In genomic region chr2:103492526-103492925, GRCm38 (mm10) we compare ENCODE assay signal across 27 mouse cellular contexts. TPM values are rescaled to one million over a fixed set of nuclear protein-coding genes. Genes with fewer than 3 reads are reported as not detected.
DNase-seq lines count a peak whose midpoint lies in the region; ATAC-seq and TF ChIP-seq lines count a peak whose summit lies in the region.
"Had no signal": no experiment of that assay in that cellular context is flagged by ENCODE, and none has a peak within 500 bp of the region (broad histone marks: within the 10 kb centered on the region; RNA-seq: fewer than 3 reads in every experiment).

No protein-coding gene starts in this region.

- TF ChIP-seq POLR2A in liver, adult 2 months (IDR thresholded peaks at IDR 0.05; ENCODE audit: extremely low read depth, insufficient read depth, low read length): no peak

- no peak for TF ChIP-seq CTCF in liver, adult 2 months (IDR thresholded peaks at IDR 0.05; ENCODE audit: low read depth, low read length)
- TF ChIP-seq CTCF in intestine, postnatal 0 days (IDR thresholded peaks at IDR 0.05; ENCODE audit: low read depth): no peak

- H3K4me3 ChIP-seq in liver, adult 2 months (ENCODE audit: insufficient read depth, low read depth, low read length): no peak overlapping the region
- H3K4me3 ChIP-seq in liver, embryonic 11.5 days (ENCODE audit: low read depth, low read length): no peak overlapping the region
- no peak overlapping the region for H3K4me3 ChIP-seq in intestine, postnatal 0 days (ENCODE audit: low read depth, low read length)
- H3K4me3 ChIP-seq: embryonic facial prominence, embryonic 13.5 days; embryonic facial prominence, embryonic 15.5 days; erythroblast, embryonic 14.5 days; forebrain, embryonic 10.5 days; forebrain, embryonic 12.5 days had no signal

- WGBS in liver, adult 2 months: 20% methylated on average over 4 of the region's 4 CpGs
- WGBS in liver, embryonic 11.5 days: 70% methylated on average over 4 of the region's 4 CpGs
- 46% methylated on average over 4 of the region's 4 CpGs for WGBS in intestine, postnatal 0 days

- no peaks in the 10 kb centered on the region for H3K27me3 ChIP-seq in liver, adult 2 months (ENCODE audit: control insufficient read depth, insufficient read depth, low read length)
- no peaks in the 10 kb centered on the region for H3K27me3 ChIP-seq in liver, embryonic 11.5 days (replicated peaks; ENCODE audit: control insufficient read depth, insufficient read depth, low read length)
- no peaks in the 10 kb centered on the region for H3K27me3 ChIP-seq in intestine, postnatal 0 days (replicated peaks; ENCODE audit: control insufficient read depth, insufficient read depth, low read length)
- H3K27me3 ChIP-seq: CH12.LX; embryonic facial prominence, embryonic 13.5 days; embryonic facial prominence, embryonic 15.5 days; forebrain, embryonic 12.5 days; Patski had no signal

- H3K4me1 ChIP-seq in liver, adult 2 months (ENCODE audit: control insufficient read depth, insufficient read depth, low read length): peaks cover 15% of the 10 kb centered on the region
- no peaks in the 10 kb centered on the region for H3K4me1 ChIP-seq in liver, embryonic 11.5 days (replicated peaks; ENCODE audit: control insufficient read depth, insufficient read depth, low read length)
- 0 out of 2 replicates have a peak, but pooled peaks cover 10% of the 10 kb centered on the region for H3K4me1 ChIP-seq in intestine, postnatal 0 days (replicated peaks; ENCODE audit: control insufficient read depth, insufficient read depth, low read length)
- H3K4me1 ChIP-seq: embryonic facial prominence, embryonic 13.5 days; forebrain, embryonic 12.5 days had no signal

- H3K4me2 ChIP-seq in liver, embryonic 11.5 days: no peak overlapping the region
- no peak overlapping the region for H3K4me2 ChIP-seq in intestine, postnatal 0 days (replicated peaks; ENCODE audit: low read depth)
- H3K4me2 ChIP-seq: embryonic facial prominence, embryonic 13.5 days; embryonic facial prominence, embryonic 15.5 days; forebrain, embryonic 12.5 days had no signal

- peak overlapping the region; percentile 99 for H3K27ac ChIP-seq in liver, adult 2 months (replicated peaks; ENCODE audit: insufficient read depth, low read depth, low read length)
- H3K27ac ChIP-seq in liver, embryonic 11.5 days (ENCODE audit: low read depth, low read length): no peak overlapping the region
- peak overlapping the region; percentile 21; the same call in 1 of the 2 replicates for H3K27ac ChIP-seq in intestine, postnatal 0 days (ENCODE audit: low read depth, low read length)
- H3K27ac ChIP-seq: embryonic facial prominence, embryonic 13.5 days; embryonic facial prominence, embryonic 15.5 days; forebrain, embryonic 10.5 days; forebrain, embryonic 12.5 days had no signal

- DNase-seq in heart, adult 11 months: peak; percentile 77
- no peak for DNase-seq in heart, postnatal 4 days
- peak; percentile 93 for DNase-seq in liver, adult 2 months (ENCODE audit: extremely low read depth, low read depth, low spot score)
- no peak for DNase-seq in liver, embryonic 11.5 days (ENCODE audit: low spot score)
- DNase-seq in adipocyte (ENCODE audit: low spot score): peak; percentile 76
- no peak for DNase-seq in kidney, adult 8-10 months
- DNase-seq: adrenal gland, adult 2 months; adrenal gland, postnatal 10 days; cerebellum, adult 11 months; cerebellum, adult 18-20 months; cerebellum, adult 8-10 months; cerebellum, adult 9-11 months; cerebellum, postnatal 14 days; cerebellum, postnatal 36 days; embryo, embryonic 11 days had no signal

- H3K79me2 ChIP-seq in liver, adult 2 months (ENCODE audit: control insufficient read depth, insufficient read depth, low read length): no peaks in the 10 kb centered on the region

- H3K9ac ChIP-seq in liver, adult 2 months (ENCODE audit: low read depth, low read length): no peak overlapping the region
- no peak overlapping the region for H3K9ac ChIP-seq in liver, embryonic 11.5 days (ENCODE audit: low read depth, low read length)
- no peak overlapping the region for H3K9ac ChIP-seq in intestine, postnatal 0 days (ENCODE audit: low read depth, low read length)
- H3K9ac ChIP-seq: embryonic facial prominence, embryonic 13.5 days; embryonic facial prominence, embryonic 15.5 days; forebrain, embryonic 12.5 days had no signal

- H3K9me3 ChIP-seq in liver, embryonic 11.5 days (ENCODE audit: control insufficient read depth, low read length): no peaks in the 10 kb centered on the region
- no peaks in the 10 kb centered on the region for H3K9me3 ChIP-seq in intestine, postnatal 0 days (ENCODE audit: control insufficient read depth)
- H3K9me3 ChIP-seq: embryonic facial prominence, embryonic 13.5 days; embryonic facial prominence, embryonic 15.5 days; forebrain, embryonic 10.5 days; forebrain, embryonic 12.5 days; G1E had no signal

- ATAC-seq in liver, embryonic 11.5 days (replicated peaks; ENCODE audit: low FRiP score): no peak
- 0 out of 2 replicates have a peak, but pooled peaks have one; percentile 9 for ATAC-seq in intestine, postnatal 0 days
- ATAC-seq: activated CD4-positive, CD25-positive, alpha-beta regulatory T cell, adult 4 months; forebrain, embryonic 14.5 days; forebrain, embryonic 16.5 days; Patski had no signal

- H3K36me3 ChIP-seq in liver, adult 2 months (ENCODE audit: control insufficient read depth, insufficient read depth, low read length): no peaks in the 10 kb centered on the region
- no peaks in the 10 kb centered on the region for H3K36me3 ChIP-seq in liver, embryonic 11.5 days (ENCODE audit: control insufficient read depth, insufficient read depth, low read length)
- no peaks in the 10 kb centered on the region for H3K36me3 ChIP-seq in intestine, postnatal 0 days (ENCODE audit: control insufficient read depth, insufficient read depth)
- H3K36me3 ChIP-seq: embryonic facial prominence, embryonic 13.5 days; embryonic facial prominence, embryonic 15.5 days; forebrain, embryonic 10.5 days; forebrain, embryonic 12.5 days; G1E had no signal

RNA-seq across cellular contexts. Expression of gene Cat, which starts 7.6 kb away (rescaled TPM):
- total RNA-seq in heart, postnatal 4 days (2021): 100 to 1,000 TPM; 121 to 134 TPM
- total RNA-seq in liver, adult 2 months (2014; rRNA removed): 1,807 and 1,852 TPM in 2 replicates
- 1,476 and 1,516 TPM in 2 replicates for polyA plus RNA-seq in liver, adult 2 months (2012; rRNA removed)
- polyA plus RNA-seq in liver, embryonic 11.5 days (2014; fragmentation: Nextera tagmentation; extraction: Ambion mirVana): 145 and 166 TPM in 2 replicates
- polyA plus RNA-seq in intestine, postnatal 0 days (2015; fragmentation: Nextera tagmentation; extraction: Ambion mirVana): 173 and 179 TPM in 2 replicates

Comparison
In these comparisons a context has a peak if more than half of its experiments do, and no peak if none do; other contexts are left out.
1. DNase-seq: peak in heart, adult 11 months (single experiment), liver, adult 2 months (single experiment) and adipocyte (single experiment); none in heart, postnatal 4 days (single experiment), liver, embryonic 11.5 days (single experiment) and kidney, adult 8-10 months (0 of 2).